Mouse (Mus musculus) layer of hippocampus, postnatal 25 days (tissue): ENCODE results near the gene Gm11437. TPM values are rescaled to one million over a fixed set of nuclear protein-coding genes. Genes with fewer than 3 reads are reported as not detected.

Source experiments
- DNase-seq, 2 experiments: peaks; one replicate each; pipeline ENCODE4 v3.0.0; 2022; ENCODE audit warnings: mixed read lengths in 2 of 2, low spot score in 1 of 2; ENCODE audit errors: extremely low spot score in 1 of 2
- total RNA-seq, 2 experiments: library from RNA; stranded (reverse); gene quantifications; 2 replicates each; pipeline ENCODE4 v1.2.3; 2021

Gm11437 gene
- not detected for total RNA-seq

GRCm38 (mm10) chr11:84167046-84167526, at the start of gene Gm11437:
TSS of gene Gm11437 (minus strand) at chr11:84167476.
- no peak for DNase-seq

- no peak for DNase-seq
These were observed 43.6 kb upstream of the Gm11437 start for GRCm38 (mm10) chr11:84210876-84211275.

GRCm38 (mm10) chr11:84205776-84206175, 38.5 kb upstream of the Gm11437 start:
- no peak for DNase-seq

GRCm38 (mm10) chr11:84197607-84198402, 30.5 kb upstream of the Gm11437 start:
- no peak for DNase-seq

- DNase-seq = no peak
These were observed 27.5 kb upstream of the Gm11437 start for GRCm38 (mm10) chr11:84194751-84195150.

GRCm38 (mm10) chr11:84193249-84193648, 26.0 kb upstream of the Gm11437 start:
- no peak for DNase-seq

GRCm38 (mm10) chr11:84190581-84191233, 23.4 kb upstream of the Gm11437 start:
- no peak for DNase-seq

GRCm38 (mm10) chr11:84188530-84188929, 21.3 kb upstream of the Gm11437 start:
- no peak for DNase-seq

GRCm38 (mm10) chr11:84181286-84181685, 14.0 kb upstream of the Gm11437 start:
- DNase-seq = no peak

- peak; percentile 47 to 69 for DNase-seq
These were observed 12.8 kb upstream of the Gm11437 start for GRCm38 (mm10) chr11:84179954-84180598.

GRCm38 (mm10) chr11:84179226-84179953, 12.1 kb upstream of the Gm11437 start:
- DNase-seq = peak; percentile 74 to 87

GRCm38 (mm10) chr11:84178571-84178970, 11.3 kb upstream of the Gm11437 start:
- no peak for DNase-seq

GRCm38 (mm10) chr11:84172539-84173435, 5.5 kb upstream of the Gm11437 start:
- DNase-seq = no peak

- DNase-seq = peak; percentile 14 to 43
These were observed 1.5 kb upstream of the Gm11437 start for GRCm38 (mm10) chr11:84168701-84169288.

GRCm38 (mm10) chr11:84164561-84164960, 2.7 kb downstream of the Gm11437 start:
- no peak for DNase-seq

GRCm38 (mm10) chr11:84164123-84164522, 3.2 kb downstream of the Gm11437 start:
- no peak for DNase-seq

GRCm38 (mm10) chr11:84156535-84157262, 10.6 kb downstream of the Gm11437 start:
- no peak for DNase-seq

GRCm38 (mm10) chr11:84150884-84151283, 16.4 kb downstream of the Gm11437 start:
- no peak for DNase-seq
